Mouse (Mus musculus): Measurements from ENCODE around the gene Dhdds. TPM values are rescaled to one million over a fixed set of nuclear protein-coding genes. Genes with fewer than 3 reads are reported as not detected.

Gene Dhdds
- polyA plus RNA-seq, 1 experiment from 2014 or later: 19.7 TPM

Other genes with a start within 250 kb of the Dhdds start
- 8.0 and 9.0 TPM in 2 replicates for gene Arid1a, start 244.1 kb downstream of the Dhdds start, polyA plus RNA-seq (2015; fragmentation: Nextera tagmentation; extraction: Ambion mirVana)
- 50.3 and 54.2 TPM in 2 replicates for gene Rps6ka1, start 113.1 kb downstream of the Dhdds start, polyA plus RNA-seq (2015; fragmentation: Nextera tagmentation; extraction: Ambion mirVana)
- gene Hmgn2, start 32.3 kb downstream of the Dhdds start, polyA plus RNA-seq (2015; fragmentation: Nextera tagmentation; extraction: Ambion mirVana): 779 and 917 TPM in 2 replicates
- 1.8 and 2.0 TPM in 2 replicates for gene Lin28a, start 17.9 kb upstream of the Dhdds start, polyA plus RNA-seq (2015; fragmentation: Nextera tagmentation; extraction: Ambion mirVana)
- gene Zfp683, start 52.9 kb upstream of the Dhdds start, polyA plus RNA-seq (2015; fragmentation: Nextera tagmentation; extraction: Ambion mirVana): not detected in 2 replicates
- gene Crybg2, start 59.9 kb upstream of the Dhdds start, polyA plus RNA-seq (2015; fragmentation: Nextera tagmentation; extraction: Ambion mirVana): 0.22 and 0.25 TPM in 2 replicates
- 24.6 and 27.7 TPM in 2 replicates for gene Cd52, start 94.2 kb upstream of the Dhdds start, polyA plus RNA-seq (2015; fragmentation: Nextera tagmentation; extraction: Ambion mirVana)
- 1.7 and 2.3 TPM in 2 replicates for gene Ubxn11, start 101.7 kb upstream of the Dhdds start, polyA plus RNA-seq (2015; fragmentation: Nextera tagmentation; extraction: Ambion mirVana)
- 158 and 171 TPM in 2 replicates for gene Sh3bgrl3, start 127.9 kb upstream of the Dhdds start, polyA plus RNA-seq (2015; fragmentation: Nextera tagmentation; extraction: Ambion mirVana)
- gene Cep85, start 186.2 kb upstream of the Dhdds start, polyA plus RNA-seq (2015; fragmentation: Nextera tagmentation; extraction: Ambion mirVana): 27.8 and 35.1 TPM in 2 replicates
- not detected in 2 replicates for gene Gm7534, start 202.1 kb upstream of the Dhdds start, polyA plus RNA-seq (2015; fragmentation: Nextera tagmentation; extraction: Ambion mirVana)
- not detected in 2 replicates for gene Catsper4, start 226.5 kb upstream of the Dhdds start, polyA plus RNA-seq (2015; fragmentation: Nextera tagmentation; extraction: Ambion mirVana)
- gene Cnksr1, start 237.5 kb upstream of the Dhdds start, polyA plus RNA-seq (2015; fragmentation: Nextera tagmentation; extraction: Ambion mirVana): 0.05 and 0.07 TPM in 2 replicates
- gene E130218I03Rik, start 242.7 kb upstream of the Dhdds start, polyA plus RNA-seq (2015; fragmentation: Nextera tagmentation; extraction: Ambion mirVana): 0.21 and 0.52 TPM in 2 replicates
- 10.6 and 11.3 TPM in 2 replicates for gene Zfp593, start 244.7 kb upstream of the Dhdds start, polyA plus RNA-seq (2015; fragmentation: Nextera tagmentation; extraction: Ambion mirVana)
- gene Gm30191, start 246.0 kb upstream of the Dhdds start, polyA plus RNA-seq (2015; fragmentation: Nextera tagmentation; extraction: Ambion mirVana): not detected in 2 replicates

Data from liver, embryonic 13.5 days (tissue).